Mouse (Mus musculus) thymus, postnatal 0 days (tissue): ENCODE data around the gene Resp18. TPM values are rescaled to one million over a fixed set of nuclear protein-coding genes. Genes with fewer than 3 reads are reported as not detected.

Source experiments
- DNase-seq: peaks from one replicate; pipeline ENCODE4 v3.0.0-alpha.2; 2015; ENCODE audit warnings: low spot score
- polyA plus RNA-seq: library from polyadenylated mRNA; unstranded; fragments of >200 nt; fragmentation: Nextera tagmentation; extraction: Ambion mirVana; gene quantifications from 2 replicates; pipeline ENCODE4 v1.2.1, GENCODE M21; 2015

Resp18 gene
- polyA plus RNA-seq, 1 experiment from 2014 or later: 1.7 TPM

- DNase-seq: peak; percentile 35
Measured at GRCm38 (mm10) chr1:75277195-75278188, 723 bp downstream of the Resp18 start.

- no peak for DNase-seq
Measured at GRCm38 (mm10) chr1:75264091-75264880, 13.9 kb downstream of the Resp18 start, which contains the start of gene Ptprn. Gene Ptprn (minus strand): TSS chr1:75264502.

GRCm38 (mm10) chr1:75262969-75263951 is 15.0 kb downstream of the Resp18 start:
- DNase-seq: peak; percentile 62

- no peak for DNase-seq
Measured at GRCm38 (mm10) chr1:75261278-75261677, 16.9 kb downstream of the Resp18 start.

GRCm38 (mm10) chr1:75255516-75256046 is 22.6 kb downstream of the Resp18 start:
- peak; percentile 62 for DNase-seq

- DNase-seq: no peak
Measured at GRCm38 (mm10) chr1:75254625-75255013, 23.6 kb downstream of the Resp18 start.

GRCm38 (mm10) chr1:75253849-75254624 is 24.2 kb downstream of the Resp18 start:
- DNase-seq: peak; percentile 82

- no peak for DNase-seq
Measured at GRCm38 (mm10) chr1:75253029-75253428, 25.2 kb downstream of the Resp18 start.

GRCm38 (mm10) chr1:75252308-75252707 is 25.9 kb downstream of the Resp18 start:
- no peak for DNase-seq

GRCm38 (mm10) chr1:75251112-75251970 is 26.9 kb downstream of the Resp18 start:
- DNase-seq: peak; percentile 83

GRCm38 (mm10) chr1:75250498-75250897 is 27.7 kb downstream of the Resp18 start:
- no peak for DNase-seq

GRCm38 (mm10) chr1:75248041-75248772 is 30.0 kb downstream of the Resp18 start:
- DNase-seq: no peak

GRCm38 (mm10) chr1:75247071-75247930 is 30.9 kb downstream of the Resp18 start:
- DNase-seq: no peak

- DNase-seq: peak; percentile 65
Measured at GRCm38 (mm10) chr1:75244836-75245235, 33.4 kb downstream of the Resp18 start.

- DNase-seq: no peak
Measured at GRCm38 (mm10) chr1:75244175-75244826, 33.9 kb downstream of the Resp18 start.

GRCm38 (mm10) chr1:75243411-75243810 is 34.8 kb downstream of the Resp18 start:
- DNase-seq: no peak
